Mouse (Mus musculus): ENCODE results near the gene Chrng. TPM values are rescaled to one million over a fixed set of nuclear protein-coding genes. Genes with fewer than 3 reads are reported as not detected.

The Chrng gene
- polyA plus RNA-seq, 1 experiment from 2014 or later: not detected

GRCm38 (mm10) chr1:87203779-87204178 is 678 bp upstream of the Chrng start:
- Histone ChIP-seq H3K4me3 (no peak overlapping the region), H3K36me3 (no peaks in the 10 kb centered on the region), H3K27ac (replicated peaks) (no peak overlapping the region), H3K27me3 (peaks cover 4% of the 10 kb centered on the region; the same call in 1 of the 2 replicates), H3K9ac (replicated peaks) (no peak overlapping the region), H3K9me3 (no peaks in the 10 kb centered on the region), H3K4me2 (replicated peaks) (no peak overlapping the region), H3K4me1 (no peaks in the 10 kb centered on the region)
- ATAC-seq (replicated peaks): no peak
- 82% methylated on average over 5 of the region's 5 CpGs for WGBS

GRCm38 (mm10) chr1:87205038-87205437 is 581 bp downstream of the Chrng start:
- no peak overlapping the region for H3K4me3 ChIP-seq
- no peak overlapping the region for H3K4me2 ChIP-seq (replicated peaks)
- no peaks in the 10 kb centered on the region for H3K36me3 ChIP-seq
- H3K27me3 ChIP-seq: peaks cover 4% of the 10 kb centered on the region; the same call in 1 of the 2 replicates
- no peak overlapping the region for H3K27ac ChIP-seq (replicated peaks)
- no peak overlapping the region for H3K9ac ChIP-seq (replicated peaks)
- no peaks in the 10 kb centered on the region for H3K9me3 ChIP-seq
- H3K4me1 ChIP-seq: no peaks in the 10 kb centered on the region
- no peak for ATAC-seq (replicated peaks)
- 75% methylated on average over 6 of the region's 6 CpGs for WGBS

GRCm38 (mm10) chr1:87205502-87205901 is 1.0 kb downstream of the Chrng start:
- Histone ChIP-seq H3K27me3 (peaks cover 4% of the 10 kb centered on the region; the same call in 1 of the 2 replicates), H3K4me2 (replicated peaks) (no peak overlapping the region), H3K9me3 (no peaks in the 10 kb centered on the region), H3K27ac (replicated peaks) (no peak overlapping the region), H3K4me1 (no peaks in the 10 kb centered on the region), H3K36me3 (no peaks in the 10 kb centered on the region), H3K9ac (replicated peaks) (no peak overlapping the region), H3K4me3 (no peak overlapping the region)
- 66% methylated on average over 3 of the region's 3 CpGs for WGBS
- ATAC-seq (replicated peaks): no peak

- Histone ChIP-seq H3K27me3 (peaks cover 4% of the 10 kb centered on the region; the same call in 1 of the 2 replicates), H3K27ac (replicated peaks) (no peak overlapping the region), H3K9me3 (no peaks in the 10 kb centered on the region), H3K4me1 (no peaks in the 10 kb centered on the region), H3K4me2 (replicated peaks) (no peak overlapping the region), H3K9ac (replicated peaks) (no peak overlapping the region), H3K4me3 (no peak overlapping the region), H3K36me3 (no peaks in the 10 kb centered on the region)
- ATAC-seq (replicated peaks): no peak
- whole genome bisulfite sequencing: 18% methylated on average over 17 of the region's 17 CpGs
Observed at GRCm38 (mm10) chr1:87206339-87206738, 1.9 kb downstream of the Chrng start.

- H3K4me2 ChIP-seq (replicated peaks): no peak overlapping the region
- H3K27ac ChIP-seq (replicated peaks): no peak overlapping the region
- no peaks in the 10 kb centered on the region for H3K9me3 ChIP-seq
- peaks cover 4% of the 10 kb centered on the region; the same call in 1 of the 2 replicates for H3K27me3 ChIP-seq
- H3K4me3 ChIP-seq: no peak overlapping the region
- no peak for ATAC-seq (replicated peaks)
- 92% methylated on average over 4 of the region's 4 CpGs for WGBS
- H3K4me1 ChIP-seq: peaks cover 27% of the 10 kb centered on the region
- no peaks in the 10 kb centered on the region for H3K36me3 ChIP-seq
- H3K9ac ChIP-seq (replicated peaks): no peak overlapping the region
Observed at GRCm38 (mm10) chr1:87211431-87211830, 7.0 kb downstream of the Chrng start.

GRCm38 (mm10) chr1:87213735-87214704 is 9.6 kb downstream of the Chrng start, which contains the start of gene Eif4e2:
Gene Eif4e2, plus strand, starts transcription at chr1:87213914.
- Histone ChIP-seq H3K4me3 (peak within 1 kb of the TSS; percentile 98), H3K4me1 (peaks cover 45% of the 10 kb centered on the region), H3K36me3 (no peaks in the 10 kb centered on the region), H3K9ac (replicated peaks) (peak within 1 kb of the TSS; percentile 93), H3K9me3 (no peaks in the 10 kb centered on the region), H3K4me2 (replicated peaks) (peak within 1 kb of the TSS; percentile 65), H3K27me3 (no peaks in the 10 kb centered on the region), H3K27ac (replicated peaks) (peak within 1 kb of the TSS; percentile 97)
- ATAC-seq (replicated peaks): peak; percentile 97
- under 1% methylated on average over 98 of the region's 99 CpGs for WGBS

- H3K4me3 ChIP-seq: peak overlapping the region; percentile 98
- 38% methylated on average over 4 of the region's 4 CpGs for WGBS
- peaks cover 45% of the 10 kb centered on the region for H3K4me1 ChIP-seq
- H3K9me3 ChIP-seq: no peaks in the 10 kb centered on the region
- H3K36me3 ChIP-seq: peaks cover 5% of the 10 kb centered on the region; the same call in 1 of the 2 replicates
- H3K27ac ChIP-seq (replicated peaks): peak overlapping the region; percentile 97; the same call in 1 of the 2 replicates
- peak overlapping the region; percentile 65 for H3K4me2 ChIP-seq (replicated peaks)
- peak overlapping the region; percentile 93 for H3K9ac ChIP-seq (replicated peaks)
- no peaks in the 10 kb centered on the region for H3K27me3 ChIP-seq
- no peak for ATAC-seq (replicated peaks)
Observed at GRCm38 (mm10) chr1:87214748-87215147, 10.3 kb downstream of the Chrng start.

GRCm38 (mm10) chr1:87217938-87218337 is 13.5 kb downstream of the Chrng start:
- H3K27ac ChIP-seq (replicated peaks): no peak overlapping the region
- no peaks in the 10 kb centered on the region for H3K9me3 ChIP-seq
- peaks cover 44% of the 10 kb centered on the region for H3K4me1 ChIP-seq
- H3K4me3 ChIP-seq: no peak overlapping the region
- peaks cover 35% of the 10 kb centered on the region for H3K36me3 ChIP-seq
- H3K27me3 ChIP-seq: no peaks in the 10 kb centered on the region
- WGBS: 66% methylated on average over 3 of the region's 3 CpGs
- ATAC-seq (replicated peaks): no peak
- no peak overlapping the region for H3K9ac ChIP-seq (replicated peaks)
- no peak overlapping the region for H3K4me2 ChIP-seq (replicated peaks)

GRCm38 (mm10) chr1:87225739-87226138 is 21.3 kb downstream of the Chrng start:
- ATAC-seq (replicated peaks): no peak
- 92% methylated on average over 8 of the region's 8 CpGs for WGBS

GRCm38 (mm10) chr1:87226409-87227159 is 22.1 kb downstream of the Chrng start:
- 94% methylated on average over 1 of the region's 1 CpGs for WGBS

More at GRCm38 (mm10) chr1:87225739-87226138, 21.3 kb downstream of the Chrng start:
- Histone ChIP-seq H3K27me3 (no peaks in the 10 kb centered on the region), H3K36me3 (peaks cover 97% of the 10 kb centered on the region), H3K4me2 (replicated peaks) (no peak overlapping the region), H3K4me1 (no peaks in the 10 kb centered on the region), H3K4me3 (no peak overlapping the region), H3K9ac (replicated peaks) (no peak overlapping the region), H3K9me3 (no peaks in the 10 kb centered on the region), H3K27ac (replicated peaks) (no peak overlapping the region)

GRCm38 (mm10) chr1:87227160-87227550 is 22.7 kb downstream of the Chrng start:
- no peak overlapping the region for H3K9ac ChIP-seq (replicated peaks)
- H3K27me3 ChIP-seq: no peaks in the 10 kb centered on the region
- H3K36me3 ChIP-seq: peaks cover 96% of the 10 kb centered on the region
- H3K4me1 ChIP-seq: no peaks in the 10 kb centered on the region
- H3K9me3 ChIP-seq: no peaks in the 10 kb centered on the region
- WGBS: 87% methylated on average over 3 of the region's 3 CpGs
- H3K4me3 ChIP-seq: no peak overlapping the region
- H3K4me2 ChIP-seq (replicated peaks): no peak overlapping the region
- ATAC-seq (replicated peaks): no peak
- H3K27ac ChIP-seq (replicated peaks): no peak overlapping the region

More at GRCm38 (mm10) chr1:87226409-87227159, 22.1 kb downstream of the Chrng start:
- no peaks in the 10 kb centered on the region for H3K9me3 ChIP-seq
- no peak overlapping the region for H3K9ac ChIP-seq (replicated peaks)
- no peak overlapping the region for H3K4me2 ChIP-seq (replicated peaks)
- H3K4me1 ChIP-seq: no peaks in the 10 kb centered on the region
- no peak for ATAC-seq (replicated peaks)
- H3K4me3 ChIP-seq: no peak overlapping the region
- peaks cover 98% of the 10 kb centered on the region for H3K36me3 ChIP-seq
- no peak overlapping the region for H3K27ac ChIP-seq (replicated peaks)
- no peaks in the 10 kb centered on the region for H3K27me3 ChIP-seq

- H3K27me3 ChIP-seq: no peaks in the 10 kb centered on the region
- 66% methylated on average over 5 of the region's 5 CpGs for WGBS
- H3K4me2 ChIP-seq (replicated peaks): no peak overlapping the region
- no peaks in the 10 kb centered on the region for H3K4me1 ChIP-seq
- H3K4me3 ChIP-seq: no peak overlapping the region
- no peak for ATAC-seq (replicated peaks)
- no peak overlapping the region for H3K9ac ChIP-seq (replicated peaks)
- no peak overlapping the region for H3K27ac ChIP-seq (replicated peaks)
- H3K36me3 ChIP-seq: peaks cover 87% of the 10 kb centered on the region
- H3K9me3 ChIP-seq: no peaks in the 10 kb centered on the region
Observed at GRCm38 (mm10) chr1:87230606-87231005, 26.1 kb downstream of the Chrng start.

All from forebrain, embryonic 15.5 days (tissue).